Mouse (Mus musculus) liver, postnatal 0 days (tissue): ENCODE measurements around the gene Nfxl1. TPM values are rescaled to one million over a fixed set of nuclear protein-coding genes. Genes with fewer than 3 reads are reported as not detected.

Experiments used
- ATAC-seq: fragments of 200-750 bp; cut with Nextera tagmentation; 2 replicates; pipeline ENCODE4 v1.8.0; 2017; ENCODE audit warnings: mild to moderate bottlenecking, moderate library complexity
- DNase-seq: peaks from one replicate; pipeline ENCODE4 v3.0.0-alpha.2; 2016
- H3K27ac ChIP-seq: fragments of 300-500 bp; sonication (generic); 2 replicates; pipeline ENCODE4 v1.5.1; 2014; ENCODE audit warnings: antibody characterized with exemption, moderate library complexity, mild to moderate bottlenecking, low read depth
- H3K27me3 ChIP-seq: fragments of 300-500 bp; sonication (generic); 2 replicates; pipeline ENCODE4 v1.6.1; 2014; ENCODE audit warnings: low read length, control low read depth, mixed read lengths; ENCODE audit not compliant: insufficient read depth
- H3K36me3 ChIP-seq: fragments of 300-500 bp; sonication (generic); replicated peaks from 2 replicates; pipeline ENCODE4 v1.6.1; 2014; ENCODE audit warnings: mild to moderate bottlenecking, control low read depth, low read length, moderate library complexity, mixed read lengths; ENCODE audit not compliant: insufficient read depth
- H3K4me1 ChIP-seq: fragments of 300-500 bp; sonication (generic); 2 replicates; pipeline ENCODE4 v1.6.1; 2014; ENCODE audit warnings: antibody characterized with exemption, mild to moderate bottlenecking, control low read depth; ENCODE audit not compliant: insufficient read depth
- H3K4me2 ChIP-seq: fragments of 300-500 bp; sonication (generic); 2 replicates; pipeline ENCODE4 v1.6.1; 2014; ENCODE audit warnings: low read depth, mild to moderate bottlenecking, low read length, moderate library complexity, mixed read lengths
- H3K4me3 ChIP-seq: fragments of 300-500 bp; sonication (generic); 2 replicates; pipeline ENCODE4 v1.5.1; 2014; ENCODE audit warnings: low read depth, low read length
- H3K9ac ChIP-seq: fragments of 300-500 bp; sonication (generic); replicated peaks from 2 replicates; pipeline ENCODE4 v1.6.1; 2014; ENCODE audit warnings: mild to moderate bottlenecking, moderate library complexity
- H3K9me3 ChIP-seq: fragments of 300-500 bp; sonication (generic); 2 replicates; pipeline ENCODE4 v1.6.1; 2016; ENCODE audit warnings: mild to moderate bottlenecking, control low read depth, low read length, mixed read lengths
- CTCF ChIP-seq: sonication (generic); IDR thresholded peaks from 2 replicates; pipeline ENCODE4 v1.5.1; 2016; ENCODE audit warnings: antibody characterized with exemption, low read depth
- EP300 ChIP-seq: IDR thresholded peaks from 2 replicates; pipeline ENCODE4 v1.6.1; 2016; ENCODE audit warnings: antibody characterized with exemption, low read depth, mild to moderate bottlenecking
- WGBS: fragments of 180-500 bp; shearing (Covaris S2); extraction: QIAGEN DNeasy Blood & Tissue Kit; methylation state at CpG from one replicate; pipeline ENCODE4 v1.1.7; 2014; ENCODE audit not compliant: insufficient replicate concordance; 5-methylcytosine and 5-hydroxymethylcytosine counted together
- polyA plus RNA-seq: library from polyadenylated mRNA; unstranded; fragments of >200 nt; fragmentation: Nextera tagmentation; extraction: Ambion mirVana; gene quantifications from 2 replicates; pipeline ENCODE4 v1.2.1, GENCODE M21; 2015

Gene Nfxl1
- polyA plus RNA-seq, 1 experiment from 2014 or later: 4.5 TPM

- Histone ChIP-seq H3K36me3 (peaks cover 36% of the 10 kb centered on the region), H3K9me3 (no peaks in the 10 kb centered on the region), H3K4me2 (no peak overlapping the region), H3K27ac (no peak overlapping the region), H3K27me3 (no peaks in the 10 kb centered on the region), H3K9ac (no peak overlapping the region), H3K4me1 (no peaks in the 10 kb centered on the region), H3K4me3 (no peak overlapping the region)
- 95% methylated on average over 3 of the region's 3 CpGs for WGBS
- ATAC-seq (no peak), DNase-seq (no peak)
- no peak for TF ChIP-seq EP300
- no peak for TF ChIP-seq CTCF
Observed at GRCm38 (mm10) chr5:72528896-72529295, 30.6 kb downstream of the Nfxl1 start.

- ATAC-seq (no peak), DNase-seq (no peak)
- no peak overlapping the region for H3K27ac ChIP-seq
- H3K4me1 ChIP-seq: no peaks in the 10 kb centered on the region
- H3K4me3 ChIP-seq: no peak overlapping the region
- no peak for TF ChIP-seq CTCF
- TF ChIP-seq EP300: no peak
- H3K9ac ChIP-seq: no peak overlapping the region
- no peak overlapping the region for H3K4me2 ChIP-seq
- WGBS: 82% methylated on average over 5 of the region's 5 CpGs
- no peaks in the 10 kb centered on the region for H3K27me3 ChIP-seq
- no peaks in the 10 kb centered on the region for H3K9me3 ChIP-seq
- H3K36me3 ChIP-seq: peaks cover 18% of the 10 kb centered on the region
Observed at GRCm38 (mm10) chr5:72513808-72514207, 45.7 kb downstream of the Nfxl1 start.

GRCm38 (mm10) chr5:72505740-72506139 lies 53.7 kb downstream of the Nfxl1 start:
- no peaks in the 10 kb centered on the region for H3K9me3 ChIP-seq
- DNase-seq: no peak
- 66% methylated on average over 5 of the region's 5 CpGs for WGBS
- no peak overlapping the region for H3K9ac ChIP-seq
- H3K36me3 ChIP-seq: no peaks in the 10 kb centered on the region
- peaks cover 4% of the 10 kb centered on the region; the same call in 1 of the 2 replicates for H3K4me1 ChIP-seq
- H3K4me3 ChIP-seq: no peak overlapping the region
- no peak overlapping the region for H3K4me2 ChIP-seq
- no peak for ATAC-seq
- no peak overlapping the region for H3K27ac ChIP-seq
- TF ChIP-seq CTCF (peak; percentile 58), EP300 (no peak)
- peaks cover 29% of the 10 kb centered on the region for H3K27me3 ChIP-seq

GRCm38 (mm10) chr5:72503531-72504523 lies 55.7 kb downstream of the Nfxl1 start, which contains the start of gene Corin:
Corin (minus strand) TSS chr5:72504473.
- no peak for ATAC-seq
- Histone ChIP-seq H3K4me3 (peak within 1 kb of the TSS; percentile 25; the same call in 1 of the 2 replicates), H3K9me3 (no peaks in the 10 kb centered on the region), H3K27me3 (peaks cover 29% of the 10 kb centered on the region), H3K36me3 (no peaks in the 10 kb centered on the region), H3K9ac (no peak within 1 kb of the TSS), H3K4me2 (peak within 1 kb of the TSS; percentile 58), H3K27ac (no peak within 1 kb of the TSS), H3K4me1 (peaks cover 4% of the 10 kb centered on the region; the same call in 1 of the 2 replicates)
- TF ChIP-seq CTCF (no peak), EP300 (no peak)
- no peak for DNase-seq
- 1% methylated on average over 64 of the region's 64 CpGs for WGBS

GRCm38 (mm10) chr5:72502778-72503177 lies 56.7 kb downstream of the Nfxl1 start:
- WGBS: 70% methylated on average over 8 of the region's 8 CpGs
- no peak overlapping the region for H3K4me2 ChIP-seq
- peaks cover 29% of the 10 kb centered on the region for H3K27me3 ChIP-seq
- H3K9me3 ChIP-seq: no peaks in the 10 kb centered on the region
- H3K9ac ChIP-seq: no peak overlapping the region
- ATAC-seq: no peak
- H3K27ac ChIP-seq: no peak overlapping the region
- H3K4me3 ChIP-seq: no peak overlapping the region
- H3K36me3 ChIP-seq: no peaks in the 10 kb centered on the region
- TF ChIP-seq CTCF (no peak), EP300 (no peak)
- no peak for DNase-seq
- H3K4me1 ChIP-seq: peaks cover 4% of the 10 kb centered on the region; the same call in 1 of the 2 replicates

- no peak for TF ChIP-seq EP300
- no peak for TF ChIP-seq CTCF
- Histone ChIP-seq H3K36me3 (no peaks in the 10 kb centered on the region), H3K9me3 (no peaks in the 10 kb centered on the region), H3K4me3 (no peak overlapping the region), H3K9ac (no peak overlapping the region), H3K4me2 (no peak overlapping the region), H3K27me3 (peaks cover 29% of the 10 kb centered on the region), H3K4me1 (peaks cover 4% of the 10 kb centered on the region; the same call in 1 of the 2 replicates), H3K27ac (no peak overlapping the region)
- no peak for DNase-seq
- ATAC-seq: no peak
- 43% methylated on average over 3 of the region's 3 CpGs for WGBS
Observed at GRCm38 (mm10) chr5:72501763-72502162, 57.7 kb downstream of the Nfxl1 start.
